Mouse (Mus musculus): Measurements from ENCODE around the gene Chp1. TPM values are rescaled to one million over a fixed set of nuclear protein-coding genes. Genes with fewer than 3 reads are reported as not detected.
"Not testable (repeated sequence)": the region's sequence is repeated elsewhere in the genome, so short reads cannot be mapped to it uniquely, and the experiment has no call there.

The Chp1 gene
- polyA plus RNA-seq, 1 experiment from 2014 or later = 46.5 TPM

GRCm38 (mm10) chr2:119601027-119601426 lies 53.5 kb downstream of the Chp1 start:
- Histone ChIP-seq H3K9ac (ENCODE audit: low read depth, low read length) (no peak overlapping the region), H3K4me1 (ENCODE audit: control insufficient read depth, insufficient read depth, low read length) (peaks cover 18% of the 10 kb centered on the region), H3K27me3 (ENCODE audit: control insufficient read depth, insufficient read depth, low read length) (no peaks in the 10 kb centered on the region), H3K9me3 (replicated peaks; ENCODE audit: control insufficient read depth, low read length) (no peaks in the 10 kb centered on the region), H3K4me2 (no peak overlapping the region), H3K4me3 (ENCODE audit: low read depth, low read length) (no peak overlapping the region), H3K36me3 (ENCODE audit: control insufficient read depth, insufficient read depth, low read length) (peaks cover 15% of the 10 kb centered on the region), H3K27ac (ENCODE audit: low read depth, low read length) (no peak overlapping the region)
- WGBS (ENCODE audit: insufficient replicate concordance) = 89% methylated on average over 4 of the region's 4 CpGs
- no peak for ATAC-seq (replicated peaks; ENCODE audit: insufficient number of reproducible peaks, low FRiP score, low TSS enrichment)

GRCm38 (mm10) chr2:119601575-119601974 lies 54.1 kb downstream of the Chp1 start:
- not testable (repeated sequence) for ATAC-seq (replicated peaks; ENCODE audit: insufficient number of reproducible peaks, low FRiP score, low TSS enrichment); H3K4me2 ChIP-seq; H3K27me3 ChIP-seq (ENCODE audit: control insufficient read depth, insufficient read depth, low read length); H3K4me3 ChIP-seq (ENCODE audit: low read depth, low read length); H3K27ac ChIP-seq (ENCODE audit: low read depth, low read length); H3K9ac ChIP-seq (ENCODE audit: low read depth, low read length); H3K9me3 ChIP-seq (replicated peaks; ENCODE audit: control insufficient read depth, low read length)
- H3K4me1 ChIP-seq (ENCODE audit: control insufficient read depth, insufficient read depth, low read length) = peaks cover 15% of the 10 kb centered on the region
- peaks cover 14% of the 10 kb centered on the region for H3K36me3 ChIP-seq (ENCODE audit: control insufficient read depth, insufficient read depth, low read length)
- WGBS (ENCODE audit: insufficient replicate concordance) = 42% methylated on average over 3 of the region's 3 CpGs

- ATAC-seq (replicated peaks; ENCODE audit: insufficient number of reproducible peaks, low FRiP score, low TSS enrichment) = no peak
- no peaks in the 10 kb centered on the region for H3K9me3 ChIP-seq (replicated peaks; ENCODE audit: control insufficient read depth, low read length)
- no peaks in the 10 kb centered on the region for H3K27me3 ChIP-seq (ENCODE audit: control insufficient read depth, insufficient read depth, low read length)
- H3K27ac ChIP-seq (ENCODE audit: low read depth, low read length) = 0 out of 2 replicates have a peak overlapping the region, but pooled peaks have one; percentile 15
- H3K4me1 ChIP-seq (ENCODE audit: control insufficient read depth, insufficient read depth, low read length) = peaks cover 15% of the 10 kb centered on the region
- peaks cover 10% of the 10 kb centered on the region for H3K36me3 ChIP-seq (ENCODE audit: control insufficient read depth, insufficient read depth, low read length)
- no peak overlapping the region for H3K4me2 ChIP-seq
- H3K4me3 ChIP-seq (ENCODE audit: low read depth, low read length) = no peak overlapping the region
- WGBS (ENCODE audit: insufficient replicate concordance) = 41% methylated on average over 1 of the region's 1 CpGs
- H3K9ac ChIP-seq (ENCODE audit: low read depth, low read length) = no peak overlapping the region
Observed at GRCm38 (mm10) chr2:119602488-119602887, 55.0 kb downstream of the Chp1 start.

- H3K4me2 ChIP-seq = no peak overlapping the region
- peaks cover 15% of the 10 kb centered on the region for H3K4me1 ChIP-seq (ENCODE audit: control insufficient read depth, insufficient read depth, low read length)
- H3K4me3 ChIP-seq (ENCODE audit: low read depth, low read length) = no peak overlapping the region
- H3K36me3 ChIP-seq (ENCODE audit: control insufficient read depth, insufficient read depth, low read length) = peaks cover 14% of the 10 kb centered on the region
- no peak for ATAC-seq (replicated peaks; ENCODE audit: insufficient number of reproducible peaks, low FRiP score, low TSS enrichment)
- H3K9ac ChIP-seq (ENCODE audit: low read depth, low read length) = no peak overlapping the region
- WGBS (ENCODE audit: insufficient replicate concordance) = 21% methylated on average over 2 of the region's 2 CpGs
- no peaks in the 10 kb centered on the region for H3K9me3 ChIP-seq (replicated peaks; ENCODE audit: control insufficient read depth, low read length)
- H3K27ac ChIP-seq (ENCODE audit: low read depth, low read length) = no peak overlapping the region
- H3K27me3 ChIP-seq (ENCODE audit: control insufficient read depth, insufficient read depth, low read length) = no peaks in the 10 kb centered on the region
Observed at GRCm38 (mm10) chr2:119603909-119604308, 56.4 kb downstream of the Chp1 start.

GRCm38 (mm10) chr2:119605361-119605973 lies 58.0 kb downstream of the Chp1 start:
- H3K27ac ChIP-seq (ENCODE audit: low read depth, low read length) = no peak overlapping the region
- peaks cover 15% of the 10 kb centered on the region for H3K4me1 ChIP-seq (ENCODE audit: control insufficient read depth, insufficient read depth, low read length)
- H3K36me3 ChIP-seq (ENCODE audit: control insufficient read depth, insufficient read depth, low read length) = peaks cover 14% of the 10 kb centered on the region
- H3K9ac ChIP-seq (ENCODE audit: low read depth, low read length) = no peak overlapping the region
- H3K4me2 ChIP-seq = no peak overlapping the region
- H3K9me3 ChIP-seq (replicated peaks; ENCODE audit: control insufficient read depth, low read length) = no peaks in the 10 kb centered on the region
- WGBS (ENCODE audit: insufficient replicate concordance) = 85% methylated on average over 6 of the region's 6 CpGs
- no peaks in the 10 kb centered on the region for H3K27me3 ChIP-seq (ENCODE audit: control insufficient read depth, insufficient read depth, low read length)
- ATAC-seq (replicated peaks; ENCODE audit: insufficient number of reproducible peaks, low FRiP score, low TSS enrichment) = no peak
- H3K4me3 ChIP-seq (ENCODE audit: low read depth, low read length) = no peak overlapping the region

GRCm38 (mm10) chr2:119607023-119607422 lies 59.5 kb downstream of the Chp1 start:
- H3K27me3 ChIP-seq (ENCODE audit: control insufficient read depth, insufficient read depth, low read length) = no peaks in the 10 kb centered on the region
- no peak overlapping the region for H3K4me2 ChIP-seq
- no peak for ATAC-seq (replicated peaks; ENCODE audit: insufficient number of reproducible peaks, low FRiP score, low TSS enrichment)
- no peaks in the 10 kb centered on the region for H3K9me3 ChIP-seq (replicated peaks; ENCODE audit: control insufficient read depth, low read length)
- 88% methylated on average over 4 of the region's 4 CpGs for WGBS (ENCODE audit: insufficient replicate concordance)
- peaks cover 15% of the 10 kb centered on the region; the same call in 1 of the 2 replicates for H3K4me1 ChIP-seq (ENCODE audit: control insufficient read depth, insufficient read depth, low read length)
- H3K9ac ChIP-seq (ENCODE audit: low read depth, low read length) = no peak overlapping the region
- H3K27ac ChIP-seq (ENCODE audit: low read depth, low read length) = no peak overlapping the region
- H3K36me3 ChIP-seq (ENCODE audit: control insufficient read depth, insufficient read depth, low read length) = peaks cover 14% of the 10 kb centered on the region
- H3K4me3 ChIP-seq (ENCODE audit: low read depth, low read length) = no peak overlapping the region

- WGBS (ENCODE audit: insufficient replicate concordance) = under 1% methylated on average over 13 of the region's 13 CpGs
- H3K4me2 ChIP-seq = peak overlapping the region; percentile 81
- peak overlapping the region; percentile 91 for H3K4me3 ChIP-seq (ENCODE audit: low read depth, low read length)
- H3K9me3 ChIP-seq (replicated peaks; ENCODE audit: control insufficient read depth, low read length) = no peaks in the 10 kb centered on the region
- H3K36me3 ChIP-seq (ENCODE audit: control insufficient read depth, insufficient read depth, low read length) = no peaks in the 10 kb centered on the region
- H3K27me3 ChIP-seq (ENCODE audit: control insufficient read depth, insufficient read depth, low read length) = no peaks in the 10 kb centered on the region
- peak overlapping the region; percentile 82 for H3K27ac ChIP-seq (ENCODE audit: low read depth, low read length)
- peaks cover 15% of the 10 kb centered on the region for H3K4me1 ChIP-seq (ENCODE audit: control insufficient read depth, insufficient read depth, low read length)
- ATAC-seq (replicated peaks; ENCODE audit: insufficient number of reproducible peaks, low FRiP score, low TSS enrichment) = peak; percentile 78
- peak overlapping the region; percentile 90 for H3K9ac ChIP-seq (ENCODE audit: low read depth, low read length)
Observed at GRCm38 (mm10) chr2:119617841-119618198, 70.3 kb downstream of the Chp1 start.

GRCm38 (mm10) chr2:119618199-119618982 lies 70.9 kb downstream of the Chp1 start, which contains the start of the genes Nusap1 and Oip5:
TSS of gene Nusap1 (plus strand) at chr2:119618298.
TSS of gene Oip5 (minus strand) at chr2:119618469.
- Histone ChIP-seq H3K36me3 (ENCODE audit: control insufficient read depth, insufficient read depth, low read length) (no peaks in the 10 kb centered on the region), H3K27ac (ENCODE audit: low read depth, low read length) (peak within 1 kb of the TSS; percentile 82), H3K9me3 (replicated peaks; ENCODE audit: control insufficient read depth, low read length) (no peaks in the 10 kb centered on the region), H3K4me3 (ENCODE audit: low read depth, low read length) (peak within 1 kb of the TSS; percentile 91), H3K4me2 (peak within 1 kb of the TSS; percentile 81), H3K27me3 (ENCODE audit: control insufficient read depth, insufficient read depth, low read length) (no peaks in the 10 kb centered on the region), H3K9ac (ENCODE audit: low read depth, low read length) (peak within 1 kb of the TSS; percentile 90), H3K4me1 (ENCODE audit: control insufficient read depth, insufficient read depth, low read length) (peaks cover 15% of the 10 kb centered on the region)
- peak; percentile 98 for ATAC-seq (replicated peaks; ENCODE audit: insufficient number of reproducible peaks, low FRiP score, low TSS enrichment)
- WGBS (ENCODE audit: insufficient replicate concordance) = under 1% methylated on average over 55 of the region's 55 CpGs

Data from heart, embryonic 11.5 days (tissue).